Mouse (Mus musculus) liver, postnatal 0 days (tissue): ENCODE measurements at regions not wholly inside any gene's neighbourhood (a gene's known extent, or its start where the extent isn't known, plus 50 kb on each side); places are given as distances from the start of the nearest gene placed in this dataset.

ENCODE experiments used
- ATAC-seq: fragments of 200-750 bp; cut with Nextera tagmentation; 2 replicates; pipeline ENCODE4 v1.8.0; 2017; ENCODE audit warnings: mild to moderate bottlenecking, moderate library complexity
- DNase-seq: peaks from one replicate; pipeline ENCODE4 v3.0.0-alpha.2; 2016
- H3K27ac ChIP-seq: fragments of 300-500 bp; sonication (generic); 2 replicates; pipeline ENCODE4 v1.5.1; 2014; ENCODE audit warnings: antibody characterized with exemption, moderate library complexity, mild to moderate bottlenecking, low read depth
- H3K27me3 ChIP-seq: fragments of 300-500 bp; sonication (generic); 2 replicates; pipeline ENCODE4 v1.6.1; 2014; ENCODE audit warnings: low read length, control low read depth, mixed read lengths; ENCODE audit not compliant: insufficient read depth
- H3K36me3 ChIP-seq: fragments of 300-500 bp; sonication (generic); replicated peaks from 2 replicates; pipeline ENCODE4 v1.6.1; 2014; ENCODE audit warnings: mild to moderate bottlenecking, control low read depth, low read length, moderate library complexity, mixed read lengths; ENCODE audit not compliant: insufficient read depth
- H3K4me1 ChIP-seq: fragments of 300-500 bp; sonication (generic); 2 replicates; pipeline ENCODE4 v1.6.1; 2014; ENCODE audit warnings: antibody characterized with exemption, mild to moderate bottlenecking, control low read depth; ENCODE audit not compliant: insufficient read depth
- H3K4me2 ChIP-seq: fragments of 300-500 bp; sonication (generic); 2 replicates; pipeline ENCODE4 v1.6.1; 2014; ENCODE audit warnings: low read depth, mild to moderate bottlenecking, low read length, moderate library complexity, mixed read lengths
- H3K4me3 ChIP-seq: fragments of 300-500 bp; sonication (generic); 2 replicates; pipeline ENCODE4 v1.5.1; 2014; ENCODE audit warnings: low read depth, low read length
- H3K9ac ChIP-seq: fragments of 300-500 bp; sonication (generic); replicated peaks from 2 replicates; pipeline ENCODE4 v1.6.1; 2014; ENCODE audit warnings: mild to moderate bottlenecking, moderate library complexity
- H3K9me3 ChIP-seq: fragments of 300-500 bp; sonication (generic); 2 replicates; pipeline ENCODE4 v1.6.1; 2016; ENCODE audit warnings: mild to moderate bottlenecking, control low read depth, low read length, mixed read lengths
- CTCF ChIP-seq: sonication (generic); IDR thresholded peaks from 2 replicates; pipeline ENCODE4 v1.5.1; 2016; ENCODE audit warnings: antibody characterized with exemption, low read depth
- EP300 ChIP-seq: IDR thresholded peaks from 2 replicates; pipeline ENCODE4 v1.6.1; 2016; ENCODE audit warnings: antibody characterized with exemption, low read depth, mild to moderate bottlenecking
- WGBS: fragments of 180-500 bp; shearing (Covaris S2); extraction: QIAGEN DNeasy Blood & Tissue Kit; methylation state at CpG from one replicate; pipeline ENCODE4 v1.1.7; 2014; ENCODE audit not compliant: insufficient replicate concordance; 5-methylcytosine and 5-hydroxymethylcytosine counted together

DNA sequence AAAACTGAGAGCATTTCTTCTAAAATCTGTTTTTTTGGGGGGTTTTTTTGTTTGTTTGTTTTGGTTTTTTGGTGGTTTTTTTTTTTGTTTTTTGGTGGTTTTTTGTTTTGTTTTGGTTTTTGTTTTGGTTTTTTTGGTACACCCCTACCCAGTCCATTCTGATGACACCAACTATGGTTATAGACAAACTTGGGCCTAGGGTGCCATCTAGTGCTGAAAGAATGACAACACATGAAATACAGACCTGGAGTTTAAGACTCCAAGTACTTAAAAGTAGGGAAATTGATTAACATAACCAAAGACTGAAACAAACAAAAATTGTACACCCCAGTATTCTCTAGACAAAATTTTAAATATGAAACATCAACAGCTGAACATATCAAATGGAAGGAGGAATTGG, 76.0 kb upstream of the Ano5 start:
- Histone ChIP-seq H3K9ac (no peak overlapping the region), H3K9me3 (no peaks in the 10 kb centered on the region), H3K27me3 (no peaks in the 10 kb centered on the region), H3K36me3 (no peaks in the 10 kb centered on the region), H3K4me2 (no peak overlapping the region), H3K4me3 (no peak overlapping the region), H3K4me1 (no peaks in the 10 kb centered on the region), H3K27ac (no peak overlapping the region)
- DNase-seq (peak; percentile 14), ATAC-seq (no peak)
- TF ChIP-seq CTCF (peak; percentile 53), EP300 (no peak)

DNA sequence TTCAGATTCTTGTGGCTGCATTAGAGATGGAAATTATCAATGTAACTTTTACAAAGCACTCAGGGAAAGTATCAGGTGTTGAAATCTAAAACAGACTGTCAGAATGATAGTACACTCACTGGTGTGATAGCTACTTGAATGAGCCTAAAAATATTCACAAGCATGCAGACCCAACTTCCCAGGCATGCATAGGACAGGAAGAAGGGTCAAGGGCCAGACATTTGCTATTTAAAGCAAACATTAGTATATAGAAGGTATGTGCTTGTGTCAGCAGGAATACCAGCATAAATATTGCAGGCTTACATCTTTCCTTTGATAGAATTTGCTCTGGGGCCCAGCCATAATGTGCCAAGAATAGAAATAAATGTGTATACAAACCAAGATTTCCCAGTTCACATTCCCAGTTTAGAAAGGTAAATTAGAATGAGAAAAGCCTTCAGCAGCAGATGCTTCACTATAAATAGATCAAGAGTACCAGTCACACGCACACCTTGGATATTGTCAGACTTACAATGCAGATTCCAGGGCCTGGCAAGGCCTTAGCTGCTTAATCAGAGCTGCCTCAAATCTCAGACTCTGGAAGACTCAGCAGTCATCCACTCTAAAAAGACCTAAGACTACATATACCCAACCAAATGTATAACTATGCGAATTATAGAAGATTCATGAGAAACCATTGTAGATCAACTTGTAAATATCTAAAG, 55.7 kb upstream of the Ano5 start:
- H3K4me1 ChIP-seq = no peaks in the 10 kb centered on the region
- no peak overlapping the region for H3K4me2 ChIP-seq
- H3K27ac ChIP-seq = no peak overlapping the region
- WGBS = 71% methylated on average over 2 of the region's 2 CpGs
- no peak overlapping the region for H3K4me3 ChIP-seq
- no peak overlapping the region for H3K9ac ChIP-seq
- TF ChIP-seq EP300 (no peak), CTCF (no peak)
- no peaks in the 10 kb centered on the region for H3K36me3 ChIP-seq
- H3K9me3 ChIP-seq = no peaks in the 10 kb centered on the region
- ATAC-seq (no peak), DNase-seq (no peak)
- no peaks in the 10 kb centered on the region for H3K27me3 ChIP-seq

DNA sequence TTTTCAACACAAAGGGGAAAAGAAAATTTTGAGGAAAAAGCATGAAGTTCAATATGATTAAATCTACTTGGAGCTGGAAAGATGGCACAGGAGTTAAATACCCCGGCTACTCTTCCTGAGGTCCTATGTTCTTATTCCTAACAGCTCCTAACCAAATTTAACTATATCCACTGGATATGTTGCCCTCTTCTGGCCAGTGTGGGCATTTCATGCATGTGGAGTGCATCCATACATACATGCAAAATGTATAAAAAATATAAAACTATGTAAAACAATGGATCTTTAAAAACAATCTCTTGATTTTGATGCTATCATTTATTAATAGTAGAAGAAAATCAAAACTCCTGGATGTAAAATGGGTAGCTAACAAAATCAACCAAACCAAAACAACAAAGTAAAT, 52.1 kb upstream of the Ano5 start:
- WGBS = 69% methylated on average over 1 of the region's 1 CpGs
- DNase-seq (no peak), ATAC-seq (no peak)
- Histone ChIP-seq H3K9ac (no peak overlapping the region), H3K27ac (no peak overlapping the region), H3K9me3 (no peaks in the 10 kb centered on the region), H3K4me2 (no peak overlapping the region), H3K36me3 (no peaks in the 10 kb centered on the region), H3K4me1 (no peaks in the 10 kb centered on the region), H3K4me3 (no peak overlapping the region), H3K27me3 (no peaks in the 10 kb centered on the region)
- TF ChIP-seq EP300 (no peak), CTCF (peak; percentile 19; the same call in 1 of the 2 replicates)
